Mouse (Mus musculus) macrophage (primary cell): Measurements from ENCODE around the gene Spout1. TPM values are rescaled to one million over a fixed set of nuclear protein-coding genes. Genes with fewer than 3 reads are reported as not detected.
A peak's percentile ranks its signal among the peaks of the same experiment; 100 is the strongest.

ENCODE experiments used
- H3K27ac ChIP-seq: fragments of 350-480 bp; formaldehyde crosslinking; 2 replicates; pipeline ENCODE4 v1.9.0; 2021
- H3K36me3 ChIP-seq: fragments of 350-480 bp; formaldehyde crosslinking; 2 replicates; pipeline ENCODE4 v1.9.0; 2021; ENCODE audit errors: inconsistent target
- H3K4me3 ChIP-seq: fragments of 350-480 bp; formaldehyde crosslinking; 2 replicates; pipeline ENCODE4 v1.9.0; 2021; ENCODE audit errors: inconsistent target
- H3K79me2 ChIP-seq: fragments of 350-480 bp; formaldehyde crosslinking; 2 replicates; pipeline ENCODE4 v1.9.0; 2021; ENCODE audit errors: inconsistent target
- WGBS: methylation state at CpG from one replicate; pipeline ENCODE4 v1.1.7; 2026; ENCODE audit warnings: inconsistent platforms; ENCODE audit not compliant: missing documents; 5-methylcytosine and 5-hydroxymethylcytosine counted together
- polyA plus RNA-seq: library from polyadenylated mRNA; stranded (reverse); fragments of 250-400 nt; gene quantifications from 3 replicates; pipeline ENCODE4 v1.2.4, GENCODE M21; 2018; ENCODE audit warnings: inconsistent platforms

The Spout1 gene
- polyA plus RNA-seq, 1 experiment from 2014 or later: 15.1 TPM

DNA sequence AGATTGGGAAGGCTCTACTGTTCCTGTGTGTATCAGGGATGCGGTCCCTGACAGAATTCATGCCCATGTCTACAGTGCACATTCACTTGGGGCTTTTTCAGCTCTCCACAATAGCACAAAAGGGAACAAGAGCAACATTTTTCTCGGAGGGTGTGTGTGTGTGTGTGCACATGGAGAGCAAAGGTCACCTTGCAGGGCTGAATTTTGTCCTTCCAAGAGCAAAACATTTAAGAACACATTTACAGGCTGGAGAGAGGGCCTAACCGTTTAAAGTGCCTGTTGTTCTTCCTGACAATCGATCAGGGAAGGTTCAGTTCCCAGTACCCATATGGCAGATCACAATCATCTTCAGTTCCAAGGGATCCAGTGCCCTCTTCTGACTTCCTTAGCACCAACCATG lies 48.1 kb downstream of the Spout1 start:
- WGBS: 88% methylated on average over 4 of the region's 4 CpGs
- Histone ChIP-seq H3K36me3 (no peaks in the 10 kb centered on the region), H3K27ac (no peak overlapping the region), H3K4me3 (no peak overlapping the region), H3K79me2 (peaks cover 14% of the 10 kb centered on the region)

DNA sequence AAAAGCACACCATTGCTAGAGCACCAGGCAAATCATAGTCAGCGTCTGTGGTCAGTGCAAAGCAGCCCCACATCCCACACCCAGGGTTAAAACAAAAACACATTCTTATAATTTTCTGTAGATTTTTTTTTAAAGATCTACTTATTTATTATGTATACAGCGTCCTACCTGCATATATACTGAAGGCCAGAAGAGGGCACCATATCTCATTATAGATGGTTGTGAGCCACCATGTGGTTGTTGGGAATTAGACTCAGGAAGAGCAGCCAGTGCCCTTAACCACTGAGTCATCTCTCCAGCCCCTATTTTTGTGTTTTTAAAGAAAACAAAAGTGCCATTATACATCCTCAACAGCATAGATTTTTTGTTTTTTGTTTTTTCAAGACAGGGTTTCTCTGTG lies 49.5 kb downstream of the Spout1 start:
- Histone ChIP-seq H3K36me3 (no peaks in the 10 kb centered on the region), H3K27ac (no peak overlapping the region), H3K79me2 (peaks cover under 1% of the 10 kb centered on the region; the same call in 1 of the 2 replicates), H3K4me3 (no peak overlapping the region)
- 21% methylated on average over 2 of the region's 2 CpGs for WGBS

DNA sequence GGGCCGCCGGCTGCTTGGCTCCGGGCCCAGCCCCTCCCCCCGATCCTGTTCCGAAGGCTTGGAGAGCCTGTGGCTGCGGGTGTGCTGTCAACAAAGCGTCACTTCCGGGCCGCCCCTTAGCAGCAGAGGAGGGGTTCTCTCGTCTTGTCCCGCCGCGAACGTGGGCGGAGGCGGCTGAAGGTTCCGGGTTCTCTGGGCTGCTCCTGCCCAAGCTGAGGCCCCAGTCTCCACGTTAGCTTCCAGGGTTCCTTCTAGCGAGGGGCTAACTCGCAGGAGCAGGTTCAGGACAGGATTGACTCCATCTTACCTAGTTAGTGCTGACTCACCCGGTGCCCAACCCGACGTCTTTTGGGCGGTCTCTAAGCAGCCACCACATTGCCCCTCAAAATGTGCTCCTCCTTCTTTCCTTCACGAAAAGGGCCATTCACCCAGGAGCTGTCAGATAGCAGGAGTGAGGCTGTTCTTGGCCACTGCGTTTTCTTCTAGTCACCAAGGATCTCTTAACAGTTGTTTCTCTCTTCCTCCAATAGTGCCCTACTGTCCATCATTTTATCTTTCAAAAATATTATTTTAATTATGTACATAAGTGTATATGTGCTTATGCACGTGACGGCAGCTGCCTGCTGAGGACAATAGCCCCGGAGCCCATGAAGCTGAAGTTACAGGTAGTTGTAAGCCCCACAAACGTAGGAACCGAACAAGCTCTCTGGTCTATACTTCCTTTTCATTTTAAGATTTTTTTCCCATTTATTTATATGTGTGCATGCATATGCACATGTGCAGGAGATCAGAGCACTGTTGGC lies 53.6 kb downstream of the Spout1 start, which contains the start of gene Zer1:
Gene Zer1 (minus strand): TSS at position 114 of the 803 bp plus-strand sequence.
- H3K27ac ChIP-seq: peak within 1 kb of the TSS; percentile 63
- H3K79me2 ChIP-seq: no peaks in the 10 kb centered on the region
- H3K4me3 ChIP-seq: peak within 1 kb of the TSS; percentile 73
- H3K36me3 ChIP-seq: no peaks in the 10 kb centered on the region
- WGBS: 11% methylated on average over 31 of the region's 31 CpGs

DNA sequence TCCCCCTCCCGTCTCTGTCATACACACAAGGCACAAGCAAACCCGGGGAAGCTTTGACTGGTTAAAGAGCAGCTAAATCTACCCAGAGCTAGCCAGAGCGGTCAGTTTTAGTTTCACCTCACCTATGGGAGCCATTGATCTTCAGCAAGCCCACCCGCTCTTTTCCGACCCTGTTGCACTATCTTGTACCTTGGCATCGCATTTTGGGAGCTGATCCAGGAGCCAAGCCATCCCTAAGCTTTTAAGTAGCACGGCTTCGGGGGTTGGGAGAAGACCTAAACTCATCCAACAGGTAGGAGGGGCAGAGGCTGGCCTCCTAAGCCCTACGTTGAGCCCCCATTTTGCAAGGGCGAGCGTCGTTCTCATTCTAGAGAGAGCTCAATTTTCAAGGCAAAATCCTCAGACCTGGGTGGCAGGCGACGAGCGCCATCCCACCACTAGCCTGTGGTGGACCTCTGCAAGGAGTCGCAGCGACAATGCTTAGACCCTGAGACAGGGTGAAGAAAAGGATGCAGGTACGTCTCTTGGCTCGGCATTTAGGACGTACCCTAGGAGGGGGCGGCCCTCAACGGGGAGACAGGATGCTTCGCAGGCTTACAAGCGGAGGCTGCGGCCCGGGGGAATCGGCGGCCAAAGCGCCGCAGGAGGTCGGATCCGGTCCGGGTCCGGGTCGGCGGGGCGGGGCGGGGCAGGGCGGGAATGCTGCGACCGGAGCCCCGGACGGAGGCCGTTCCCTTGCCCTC lies 54.4 kb downstream of the Spout1 start:
- WGBS: 2% methylated on average over 36 of the region's 44 CpGs
- H3K27ac ChIP-seq: 0 out of 2 replicates have a peak overlapping the region, but pooled peaks have one; percentile 1
- no peaks in the 10 kb centered on the region for H3K79me2 ChIP-seq
- peak overlapping the region; percentile 73 for H3K4me3 ChIP-seq
- H3K36me3 ChIP-seq: no peaks in the 10 kb centered on the region

Other genes with a start within 250 kb of the Spout1 start
- 7.9 to 12.5 TPM (median 10.0 TPM) in 3 replicates for gene Gle1, start 243.0 kb downstream of the Spout1 start, polyA plus RNA-seq
- gene Sptan1, start 212.9 kb downstream of the Spout1 start, polyA plus RNA-seq: 67.1 to 95.0 TPM (median 74.1 TPM) in 3 replicates
- 3.0 to 6.7 TPM (median 4.4 TPM) in 3 replicates for gene Wdr34, start 129.6 kb downstream of the Spout1 start, polyA plus RNA-seq
- 142 to 388 TPM (median 281 TPM) in 3 replicates for gene Set, start 121.1 kb downstream of the Spout1 start, polyA plus RNA-seq
- 0.94 to 2.4 TPM (median 1.6 TPM) in 3 replicates for gene Pkn3, start 100.8 kb downstream of the Spout1 start, polyA plus RNA-seq
- gene Zdhhc12, start 84.8 kb downstream of the Spout1 start, polyA plus RNA-seq: 10.5 to 24.6 TPM (median 20.1 TPM) in 3 replicates
- 5.5 to 11.1 TPM (median 6.9 TPM) in 3 replicates for gene Zer1, start 53.9 kb downstream of the Spout1 start, polyA plus RNA-seq
- gene Tbc1d13, start 44.7 kb downstream of the Spout1 start, polyA plus RNA-seq: 79.6 to 115 TPM (median 108 TPM) in 3 replicates
- 1.2 to 5.8 TPM (median 3.8 TPM) in 3 replicates for gene Endog, start 7.0 kb downstream of the Spout1 start, polyA plus RNA-seq
- gene Kyat1, start 27.4 kb upstream of the Spout1 start, polyA plus RNA-seq: 1.5 to 4.5 TPM (median 3.0 TPM) in 3 replicates
- gene Lrrc8a, start 59.3 kb upstream of the Spout1 start, polyA plus RNA-seq: 11.0 to 16.9 TPM (median 11.0 TPM) in 3 replicates
- 0.17 to 0.26 TPM (median 0.21 TPM) in 3 replicates for gene Gm28035, start 62.1 kb upstream of the Spout1 start, polyA plus RNA-seq
- gene Phyhd1, start 87.7 kb upstream of the Spout1 start, polyA plus RNA-seq: 8.0 to 16.8 TPM (median 13.0 TPM) in 3 replicates
- 15.9 TPM in 1 of 3 replicates, not detected in the others for gene Gm28038, start 102.6 kb upstream of the Spout1 start, polyA plus RNA-seq
- 13.1 to 21.9 TPM (median 15.9 TPM) in 3 replicates for gene Dolk, start 107.9 kb upstream of the Spout1 start, polyA plus RNA-seq
- gene Nup188, start 107.9 kb upstream of the Spout1 start, polyA plus RNA-seq: 11.2 to 26.1 TPM (median 14.0 TPM) in 3 replicates
- gene Sh3glb2, start 180.9 kb upstream of the Spout1 start, polyA plus RNA-seq: 24.8 to 34.0 TPM (median 33.1 TPM) in 3 replicates
- gene Miga2, start 185.8 kb upstream of the Spout1 start, polyA plus RNA-seq: 2.4 to 7.5 TPM (median 4.1 TPM) in 3 replicates
- 18.7 to 21.3 TPM (median 18.7 TPM) in 3 replicates for gene Dolpp1, start 213.8 kb upstream of the Spout1 start, polyA plus RNA-seq
- 37.2 to 68.4 TPM (median 59.5 TPM) in 3 replicates for gene Crat, start 237.4 kb upstream of the Spout1 start, polyA plus RNA-seq
- 54.9 to 121 TPM (median 116 TPM) in 3 replicates for gene Ptpa, start 237.6 kb upstream of the Spout1 start, polyA plus RNA-seq